Mouse (Mus musculus) adrenal gland, adult 18-20 months (tissue): ENCODE data around the gene Gm21778. TPM values are rescaled to one million over a fixed set of nuclear protein-coding genes. Genes with fewer than 3 reads are reported as not detected.
"Not testable (repeated sequence)": the region's sequence is repeated elsewhere in the genome, so short reads cannot be mapped to it uniquely, and the experiment has no call there.

Experiments used
- DNase-seq, 2 experiments: peaks; one replicate each; pipeline ENCODE4 v3.0.0; 2021 to 2022; ENCODE audit warnings: low spot score in 2 of 2
- long read RNA-seq, 2 experiments: library from polyadenylated mRNA; stranded (forward); transcript quantifications; one replicate each; pipeline ENCODE4 v2.0.0; 2021
- total RNA-seq, 2 experiments: library from RNA; stranded (reverse); gene quantifications; 1 replicate in 1 of 2; 2 replicates in 1 of 2; pipeline ENCODE4 v1.2.3; 2021

Gm21778 gene
- total RNA-seq, result not detected
- long read RNA-seq, experiment 1, result 0 reads
- long read RNA-seq, experiment 2, result 0 reads

DNA sequence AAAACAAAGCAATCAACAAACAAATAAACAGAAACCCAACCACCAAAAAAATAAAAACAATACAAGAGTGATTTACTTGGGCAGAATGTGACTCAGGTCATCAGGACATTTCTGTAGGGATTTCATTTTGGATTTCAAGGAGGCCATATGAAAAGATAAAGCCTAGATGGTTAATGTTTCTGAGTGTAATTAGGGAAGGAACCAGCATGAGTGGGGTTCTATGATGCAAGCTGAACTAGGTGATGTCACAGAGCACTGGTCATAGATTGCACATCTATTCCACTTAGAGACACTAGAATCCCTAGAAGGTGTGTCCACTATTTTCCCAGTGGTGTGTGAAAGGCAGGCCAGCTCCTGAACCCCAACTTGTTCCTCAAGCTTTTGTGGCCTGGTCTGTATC, at the start of gene Gm21778:
Gene Gm21778 (plus strand): TSS at position 301 of the 400 bp plus-strand sequence.
- not testable (repeated sequence) for DNase-seq

Other genes starting within 250 kb of the Gm21778 start
- gene Gm20914, start 216.5 kb upstream of the Gm21778 start, total RNA-seq, result not detected
- gene Gm28171, start 149.1 kb upstream of the Gm21778 start, total RNA-seq, result not detected